Mouse (Mus musculus) stomach, embryonic 16.5 days (tissue): Measurements from ENCODE around the gene Faim2. TPM values are rescaled to one million over a fixed set of nuclear protein-coding genes. Genes with fewer than 3 reads are reported as not detected.

ENCODE experiments used
- polyA plus RNA-seq: library from polyadenylated mRNA; unstranded; fragments of >200 nt; fragmentation: Nextera tagmentation; extraction: Ambion mirVana; gene quantifications from 2 replicates; pipeline ENCODE4 v1.2.1, GENCODE M21; 2015

The Faim2 gene
- polyA plus RNA-seq, 1 experiment from 2014 or later: 0.57 TPM

Other genes with a start within 250 kb of the Faim2 start
- gene Prpf40b, start 233.1 kb downstream of the Faim2 start, polyA plus RNA-seq: 42.5 and 44.3 TPM in 2 replicates
- 0.06 and 0.10 TPM in 2 replicates for gene Fam186b, start 232.3 kb downstream of the Faim2 start, polyA plus RNA-seq
- gene Fmnl3, start 157.7 kb downstream of the Faim2 start, polyA plus RNA-seq: 14.2 and 16.6 TPM in 2 replicates
- 438 and 480 TPM in 2 replicates for gene Tmbim6, start 135.3 kb downstream of the Faim2 start, polyA plus RNA-seq
- gene Nckap5l, start 70.4 kb downstream of the Faim2 start, polyA plus RNA-seq: 3.7 and 4.6 TPM in 2 replicates
- 11.6 and 12.9 TPM in 2 replicates for gene Bcdin3d, start 53.4 kb downstream of the Faim2 start, polyA plus RNA-seq
- not detected in 2 replicates for gene Aqp2, start 50.9 kb upstream of the Faim2 start, polyA plus RNA-seq
- gene Aqp5, start 62.6 kb upstream of the Faim2 start, polyA plus RNA-seq: 0.19 TPM in 1 of 2 replicates, not detected in the other
- not detected in 2 replicates for gene Aqp6, start 73.2 kb upstream of the Faim2 start, polyA plus RNA-seq
- gene Racgap1, start 123.5 kb upstream of the Faim2 start, polyA plus RNA-seq: 112 and 116 TPM in 2 replicates
- gene Asic1, start 142.2 kb upstream of the Faim2 start, polyA plus RNA-seq: 0.89 and 0.92 TPM in 2 replicates
- 17.0 and 20.9 TPM in 2 replicates for gene Smarcd1, start 174.0 kb upstream of the Faim2 start, polyA plus RNA-seq
- gene Gm17349, start 177.3 kb upstream of the Faim2 start, polyA plus RNA-seq: not detected in 2 replicates
- 7.4 and 9.2 TPM in 2 replicates for gene Gpd1, start 189.3 kb upstream of the Faim2 start, polyA plus RNA-seq
- 171 and 173 TPM in 2 replicates for gene Cox14, start 197.5 kb upstream of the Faim2 start, polyA plus RNA-seq
- gene Cers5, start 244.7 kb upstream of the Faim2 start, polyA plus RNA-seq: 58.7 and 62.1 TPM in 2 replicates